Mouse (Mus musculus) testis, adult 2 months (tissue): ENCODE results near the gene Zc3h14.

Experiments
- CTCF ChIP-seq: fragments of 200-500 bp; IDR thresholded peaks from 2 replicates; pipeline ENCODE4 v1.5.1; 2012; ENCODE audit warnings: low read depth, mild to moderate bottlenecking, inconsistent platforms, low read length, moderate library complexity; ENCODE audit not compliant: control insufficient read depth, insufficient read depth, insufficient replicate concordance
- POLR2A ChIP-seq: fragments of 200-500 bp; IDR thresholded peaks from 2 replicates; pipeline ENCODE4 v1.6.1; 2012; ENCODE audit warnings: low read depth, mild to moderate bottlenecking, inconsistent platforms, low read length, moderate library complexity; ENCODE audit not compliant: control insufficient read depth

GRCm38 (mm10) chr12:98734246-98734879, 12.4 kb upstream of the Zc3h14 start:
- TF ChIP-seq POLR2A (peak; percentile 50), CTCF (no peak)
